Mouse (Mus musculus): ENCODE measurements around the gene Ucn.

Ucn gene

DNA sequence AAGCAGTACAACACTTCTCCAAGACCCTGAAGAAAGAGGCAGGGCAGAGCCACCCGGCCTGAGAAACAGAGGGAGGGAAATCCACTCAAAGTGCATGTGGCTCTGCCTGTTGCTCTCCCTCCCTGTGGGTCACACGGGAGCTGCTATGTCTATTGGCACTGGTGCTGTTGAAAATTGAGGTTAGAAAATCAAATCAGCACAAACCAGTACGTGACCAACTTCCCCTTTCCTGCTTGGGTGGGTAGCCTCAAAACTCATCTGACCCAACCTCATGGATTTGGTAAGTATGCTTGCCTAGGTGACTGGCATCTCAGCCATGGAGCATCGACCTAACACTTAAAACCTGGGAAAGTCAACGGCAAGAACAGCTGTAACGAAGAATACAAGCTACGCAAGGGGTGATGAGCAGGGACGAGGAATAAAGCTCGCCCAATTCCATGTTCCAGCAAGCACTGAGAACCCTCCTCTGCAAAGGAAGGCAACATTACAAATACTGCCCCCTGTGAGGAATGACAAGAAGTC is 32.8 kb downstream of the Ucn start, which contains the start of gene Dnajc5g:
Gene Dnajc5g, plus strand, starts transcription at position 472 of the 522 bp plus-strand sequence.
- no peak for DNase-seq

DNA sequence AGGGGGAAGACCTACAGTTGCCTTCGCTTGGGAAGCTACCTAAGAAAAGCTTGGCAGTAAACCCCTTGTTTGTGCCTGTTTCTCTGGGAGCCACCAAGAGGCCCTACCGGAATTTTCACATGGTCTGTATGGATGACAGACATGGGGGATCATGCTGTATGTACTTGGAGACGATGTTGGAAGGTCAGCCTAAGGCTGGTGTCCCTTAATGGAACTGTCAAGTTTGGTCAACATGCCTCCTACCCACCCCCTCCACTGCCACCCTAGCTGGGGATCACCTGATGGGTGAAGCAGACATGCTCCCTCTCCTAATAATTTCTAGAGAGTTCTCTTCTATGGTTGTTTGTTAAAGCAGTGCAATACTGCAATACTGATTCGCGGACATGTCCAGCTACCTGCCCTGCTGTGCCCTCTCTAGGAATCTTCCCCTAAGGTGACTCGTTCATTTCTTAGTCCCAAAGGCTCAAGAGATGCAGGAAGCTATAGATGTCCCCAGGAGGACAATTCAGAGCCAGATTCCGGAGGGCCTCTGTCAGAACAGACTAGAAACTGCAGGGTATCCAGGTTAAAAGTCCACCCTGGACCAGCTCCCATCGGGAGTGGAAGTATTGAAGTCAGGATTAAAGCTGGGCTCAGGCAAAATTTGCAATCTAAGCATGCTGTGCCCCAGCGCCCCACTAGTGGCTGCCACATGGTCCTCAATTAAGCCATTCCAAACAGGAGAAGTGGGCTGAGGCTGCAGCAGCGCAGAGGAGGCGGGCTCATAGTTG is 42.7 kb downstream of the Ucn start:
- DNase-seq: no peak

DNA sequence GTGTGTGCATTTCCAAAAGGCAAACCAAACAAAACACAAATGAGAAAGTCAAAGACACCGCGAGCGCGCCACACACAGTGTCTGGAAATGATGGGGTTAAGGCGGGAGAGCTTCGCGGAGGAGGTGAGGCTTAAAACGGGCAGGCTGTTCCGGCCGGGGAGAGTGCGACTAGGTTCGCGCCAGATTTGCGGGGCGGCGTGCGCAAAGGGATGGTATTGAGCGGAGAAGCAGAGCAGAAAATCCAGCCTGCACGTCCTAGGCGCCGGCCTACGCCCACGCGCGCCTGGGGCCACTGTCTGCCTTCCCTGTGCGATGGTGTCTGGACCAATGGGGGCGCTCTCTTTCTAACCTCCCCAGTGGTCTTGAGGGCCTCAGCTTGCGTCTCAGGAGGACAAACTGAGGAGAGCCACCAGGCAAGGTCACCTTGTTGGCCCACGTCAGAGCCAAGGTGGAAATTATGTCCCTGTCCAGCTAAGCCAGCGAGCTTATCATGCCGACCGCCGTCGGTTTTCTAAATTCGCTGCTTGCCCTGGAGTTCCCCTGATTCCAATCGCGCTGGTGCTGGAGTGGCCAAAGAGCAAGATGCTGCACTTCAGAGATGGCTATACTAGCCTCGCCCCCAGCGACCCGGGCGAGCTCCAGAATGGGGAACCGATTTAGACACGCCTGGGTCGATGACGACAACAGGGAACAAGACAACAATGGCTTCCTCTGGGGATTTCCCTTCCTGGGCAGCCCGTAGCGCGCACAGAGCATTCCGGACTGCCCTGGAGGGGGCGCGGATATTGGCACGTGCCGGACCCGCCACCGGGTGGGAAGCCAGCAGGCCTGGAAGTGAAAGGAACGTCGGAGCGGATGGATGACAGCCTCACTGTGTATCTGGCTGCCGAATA is 43.6 kb downstream of the Ucn start:
- peak; percentile 59 to 76 for DNase-seq

DNA sequence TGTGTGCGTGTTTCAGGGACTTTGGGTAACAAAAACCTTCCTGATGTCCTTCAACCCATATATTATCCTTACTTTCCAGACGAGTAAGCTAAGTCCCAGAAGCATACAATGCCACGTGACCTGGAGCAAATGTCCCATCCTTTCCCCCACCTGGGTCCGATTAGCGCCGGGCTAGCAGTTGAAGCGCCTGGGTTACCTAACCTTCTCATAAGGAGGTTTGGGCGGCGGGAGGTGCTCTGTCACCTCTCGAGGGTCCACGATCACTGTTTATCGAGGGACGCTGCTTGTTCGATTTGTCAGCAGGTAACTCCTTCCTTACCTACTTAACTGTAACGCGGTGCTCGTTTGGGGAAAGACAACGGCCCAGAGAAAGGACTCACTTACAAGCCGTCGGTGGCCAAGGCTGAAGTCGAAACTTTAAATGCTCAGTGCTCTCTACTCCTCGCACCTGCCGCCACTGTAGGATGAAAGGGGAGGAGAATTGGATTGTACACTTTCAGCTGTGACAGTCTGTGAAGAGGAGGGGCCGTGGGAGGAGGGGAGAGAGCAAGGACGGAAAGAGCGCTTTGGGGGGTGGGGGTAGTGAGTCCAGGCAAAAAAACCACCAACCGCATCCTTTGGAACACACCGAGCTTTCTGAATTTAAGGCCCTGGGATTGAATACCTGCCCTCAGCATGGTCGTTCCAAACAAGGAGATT is 44.4 kb downstream of the Ucn start:
- DNase-seq: no peak

DNA sequence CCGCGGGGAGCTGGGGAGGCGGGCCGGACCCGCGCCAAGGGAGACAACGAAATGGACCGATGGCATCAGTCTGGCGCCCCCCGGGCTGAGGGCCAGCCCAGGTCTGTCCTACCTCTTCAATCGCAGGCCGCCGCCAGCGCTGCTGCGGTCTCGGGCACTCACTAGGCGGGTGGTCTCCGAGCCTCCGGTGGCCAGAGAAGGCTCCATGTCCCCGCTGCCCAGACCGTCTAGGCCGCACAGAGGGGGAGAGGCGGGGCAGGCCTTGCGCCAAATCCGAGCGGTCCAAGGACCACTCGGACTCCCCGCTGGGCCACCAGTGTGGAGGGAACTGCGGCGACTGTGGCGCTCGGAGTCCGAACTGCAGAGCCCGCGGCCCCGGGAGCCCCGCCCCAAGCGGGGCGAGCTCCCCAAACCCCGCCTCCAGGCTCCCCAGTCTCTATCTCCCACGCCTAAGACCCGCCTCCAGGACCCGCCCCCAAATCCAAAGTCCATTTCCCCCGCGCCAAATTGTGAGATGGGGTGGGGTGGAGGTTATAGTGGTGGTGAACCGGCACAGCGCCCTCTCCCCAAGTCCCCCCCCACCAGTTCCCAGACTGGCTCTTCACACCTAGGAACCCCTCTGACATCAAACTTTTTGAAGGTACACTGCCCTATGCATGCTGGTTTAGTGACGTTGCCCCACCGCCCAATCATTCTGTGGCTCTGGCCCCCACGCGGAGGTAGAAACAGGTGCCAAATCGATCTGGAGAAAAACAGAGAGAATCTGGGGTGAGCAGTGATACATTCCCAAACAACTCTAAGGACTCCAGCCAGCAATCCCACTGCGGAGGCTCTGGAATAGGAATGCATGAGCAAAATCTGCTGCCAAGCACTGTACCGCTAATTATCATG is 45.2 kb downstream of the Ucn start:
- peak; percentile 65 to 73 for DNase-seq

DNA sequence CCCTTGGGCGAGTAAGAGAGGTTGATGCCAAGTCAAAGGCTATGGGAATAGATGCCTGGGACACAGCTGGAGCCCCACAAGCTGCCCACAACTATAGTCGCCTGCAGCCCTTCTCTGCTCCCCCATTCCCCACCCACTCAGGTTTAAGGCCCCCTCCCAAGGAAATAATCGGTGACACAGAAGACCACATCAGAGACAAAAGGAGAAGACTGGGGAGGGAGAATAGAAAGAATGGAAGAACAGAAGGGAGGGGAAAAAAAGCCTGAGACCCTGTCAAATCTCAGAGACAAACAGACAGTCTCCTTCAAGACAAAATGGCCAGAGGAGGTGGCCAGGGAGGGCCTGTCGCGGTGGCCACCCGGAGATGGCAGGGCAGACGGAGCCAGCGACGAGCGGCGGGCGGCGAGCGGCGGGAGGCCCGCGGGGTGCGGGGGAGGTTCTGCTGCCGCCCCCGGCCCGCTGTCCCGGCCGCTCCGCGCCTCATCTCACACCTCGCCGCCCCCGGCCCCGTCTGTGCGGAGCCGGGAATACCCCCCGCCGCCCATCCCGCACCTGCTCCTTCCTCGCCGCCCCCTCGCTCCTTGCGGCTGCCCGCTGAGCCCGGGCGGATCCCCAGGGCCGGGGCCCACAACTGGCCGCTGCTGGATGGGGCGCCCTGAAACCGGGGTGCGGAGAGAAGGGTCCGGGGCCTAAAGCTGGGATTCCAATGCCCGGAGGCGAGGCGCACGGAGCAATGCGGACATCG is 46.2 kb downstream of the Ucn start:
- DNase-seq: no peak
